Mouse (Mus musculus) midbrain, embryonic 13.5 days (tissue): ENCODE results near the gene Atg16l2. TPM values are rescaled to one million over a fixed set of nuclear protein-coding genes. Genes with fewer than 3 reads are reported as not detected.

Experiments
- ATAC-seq: fragments of 200-750 bp; cut with Nextera tagmentation; 2 replicates; pipeline ENCODE4 v1.8.0; 2017; ENCODE audit warnings: mild to moderate bottlenecking, moderate TSS enrichment, moderate library complexity
- H3K27ac ChIP-seq: fragments of 300-500 bp; sonication (generic); 2 replicates; pipeline ENCODE4 v1.5.1; 2015; ENCODE audit warnings: inconsistent platforms, mild to moderate bottlenecking, moderate library complexity
- H3K27me3 ChIP-seq: fragments of 300-500 bp; sonication (generic); 2 replicates; pipeline ENCODE4 v1.6.1; 2015; ENCODE audit warnings: mild to moderate bottlenecking, inconsistent platforms
- H3K36me3 ChIP-seq: fragments of 300-500 bp; sonication (generic); 2 replicates; pipeline ENCODE4 v1.6.1; 2015; ENCODE audit warnings: mild to moderate bottlenecking, inconsistent platforms
- H3K4me1 ChIP-seq: fragments of 300-500 bp; sonication (generic); replicated peaks from 2 replicates; pipeline ENCODE4 v1.6.1; 2015; ENCODE audit warnings: inconsistent platforms
- H3K4me2 ChIP-seq: fragments of 300-500 bp; sonication (generic); replicated peaks from 2 replicates; pipeline ENCODE4 v1.6.1; 2015; ENCODE audit warnings: moderate library complexity, mild to moderate bottlenecking, inconsistent platforms
- H3K4me3 ChIP-seq: fragments of 300-500 bp; sonication (generic); replicated peaks from 2 replicates; pipeline ENCODE4 v1.5.1; 2015; ENCODE audit warnings: mild to moderate bottlenecking, inconsistent platforms
- H3K9ac ChIP-seq: fragments of 300-500 bp; sonication (generic); replicated peaks from 2 replicates; pipeline ENCODE4 v1.6.1; 2015; ENCODE audit warnings: mild to moderate bottlenecking, inconsistent platforms
- H3K9me3 ChIP-seq: fragments of 300-500 bp; sonication (generic); 2 replicates; pipeline ENCODE4 v1.6.1; 2016; ENCODE audit warnings: mild to moderate bottlenecking, inconsistent platforms
- WGBS: fragments of 180-500 bp; shearing (Covaris S2); methylation state at CpG from one replicate; pipeline ENCODE4 v1.1.7; 2015; 5-methylcytosine and 5-hydroxymethylcytosine counted together
- polyA plus RNA-seq: library from polyadenylated mRNA; unstranded; fragments of >200 nt; fragmentation: Nextera tagmentation; extraction: Ambion mirVana; gene quantifications from 2 replicates; pipeline ENCODE4 v1.2.1, GENCODE M21; 2015

Gene Atg16l2
- polyA plus RNA-seq, 1 experiment from 2014 or later, result 16.8 TPM

DNA sequence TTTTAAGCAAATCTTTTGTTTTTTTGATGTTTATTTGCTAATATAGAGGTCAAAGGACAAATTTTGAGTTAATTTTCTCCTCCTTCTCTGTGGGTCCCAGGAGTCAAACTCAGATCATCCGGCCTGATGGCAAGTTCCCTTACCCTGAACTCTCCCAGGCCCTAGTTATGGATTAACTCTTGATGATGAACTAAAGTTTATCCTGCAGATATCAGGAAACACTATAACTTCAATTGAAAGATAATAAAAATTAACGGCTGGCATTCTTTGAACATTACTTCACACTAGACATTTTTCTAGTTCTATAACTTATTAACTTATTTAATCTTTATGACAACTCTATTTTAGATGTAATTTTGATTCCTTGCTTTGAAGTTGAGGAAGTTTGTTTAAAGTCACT is 52.9 kb downstream of the Atg16l2 start:
- 84% methylated on average over 2 of the region's 2 CpGs for WGBS
- H3K9me3 ChIP-seq, result no peaks in the 10 kb centered on the region
- no peaks in the 10 kb centered on the region for H3K4me1 ChIP-seq
- H3K36me3 ChIP-seq, result peaks cover 23% of the 10 kb centered on the region
- H3K4me2 ChIP-seq, result no peak overlapping the region
- no peak overlapping the region for H3K9ac ChIP-seq
- no peak for ATAC-seq
- no peak overlapping the region for H3K4me3 ChIP-seq
- H3K27ac ChIP-seq, result no peak overlapping the region
- no peaks in the 10 kb centered on the region for H3K27me3 ChIP-seq

DNA sequence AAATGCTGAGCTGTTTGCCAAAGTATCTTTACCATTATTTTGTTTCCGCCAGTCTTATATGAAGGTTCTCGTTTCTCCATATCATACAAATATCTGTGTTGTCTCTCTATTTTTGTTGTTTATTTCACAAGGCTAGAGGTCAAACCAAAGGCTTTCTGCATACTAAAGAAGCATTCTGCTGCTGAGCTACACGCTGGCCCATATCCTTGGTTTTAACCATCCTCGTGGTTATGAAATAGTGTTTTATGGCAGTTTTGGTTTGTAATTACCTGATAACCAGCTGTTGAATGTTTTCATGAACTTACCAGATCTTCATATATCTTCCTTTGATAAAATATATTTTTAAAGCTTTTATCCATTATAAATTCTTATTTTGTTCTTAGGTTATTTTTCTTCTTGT is 53.3 kb downstream of the Atg16l2 start:
- no peak overlapping the region for H3K27ac ChIP-seq
- WGBS, result 93% methylated on average over 4 of the region's 4 CpGs

DNA sequence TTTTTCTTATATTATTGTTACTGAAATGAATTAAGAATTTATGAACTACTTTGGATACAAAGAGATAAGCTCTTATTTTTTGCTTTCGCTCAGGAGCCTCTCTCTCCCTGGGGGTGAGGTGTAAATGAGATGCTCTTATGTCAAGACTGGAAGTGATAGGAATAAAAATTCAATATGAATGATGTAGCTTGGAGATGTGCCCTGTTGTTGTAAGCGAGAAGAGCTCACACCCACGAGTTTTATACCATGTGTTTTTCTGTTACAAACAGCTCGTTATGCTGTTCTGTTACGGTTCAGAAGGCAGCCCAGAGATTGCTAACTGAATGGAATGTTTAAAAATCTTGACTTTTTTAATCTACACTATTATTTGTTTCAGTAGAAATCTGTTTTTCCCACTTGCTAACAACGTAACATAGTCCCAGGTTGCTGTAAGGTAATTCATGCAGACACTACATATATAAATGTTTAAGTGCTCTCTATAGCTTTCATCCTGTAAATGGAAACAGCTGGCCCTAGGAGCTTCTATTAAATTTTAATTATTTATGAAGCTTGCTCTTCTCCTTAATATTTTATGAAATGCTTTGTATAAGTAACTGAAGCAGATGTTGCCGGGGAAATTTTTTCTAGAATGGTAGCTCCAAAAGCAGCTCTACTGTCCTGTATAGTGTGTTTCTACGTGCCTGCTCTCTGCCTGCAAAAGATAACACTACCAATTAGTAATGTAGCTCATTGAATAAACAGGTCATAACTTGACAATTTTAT is 65.2 kb downstream of the Atg16l2 start:
- H3K4me2 ChIP-seq, result no peak overlapping the region; the same call in 1 of the 2 replicates
- 55% methylated on average over 8 of the region's 8 CpGs for WGBS
- no peak overlapping the region for H3K4me3 ChIP-seq
- H3K27ac ChIP-seq, result peak overlapping the region; percentile 74
- H3K36me3 ChIP-seq, result peaks cover 7% of the 10 kb centered on the region
- no peaks in the 10 kb centered on the region for H3K9me3 ChIP-seq
- H3K4me1 ChIP-seq, result peaks cover 20% of the 10 kb centered on the region
- H3K9ac ChIP-seq, result no peak overlapping the region
- no peaks in the 10 kb centered on the region for H3K27me3 ChIP-seq
- peak; percentile 82 for ATAC-seq

More for the DNA sequence above, 53.3 kb downstream of the Atg16l2 start:
- no peak overlapping the region for H3K4me3 ChIP-seq
- no peak overlapping the region for H3K9ac ChIP-seq
- no peak for ATAC-seq
- H3K36me3 ChIP-seq, result peaks cover 21% of the 10 kb centered on the region
- no peaks in the 10 kb centered on the region for H3K9me3 ChIP-seq
- no peaks in the 10 kb centered on the region for H3K27me3 ChIP-seq
- no peaks in the 10 kb centered on the region for H3K4me1 ChIP-seq
- H3K4me2 ChIP-seq, result no peak overlapping the region

DNA sequence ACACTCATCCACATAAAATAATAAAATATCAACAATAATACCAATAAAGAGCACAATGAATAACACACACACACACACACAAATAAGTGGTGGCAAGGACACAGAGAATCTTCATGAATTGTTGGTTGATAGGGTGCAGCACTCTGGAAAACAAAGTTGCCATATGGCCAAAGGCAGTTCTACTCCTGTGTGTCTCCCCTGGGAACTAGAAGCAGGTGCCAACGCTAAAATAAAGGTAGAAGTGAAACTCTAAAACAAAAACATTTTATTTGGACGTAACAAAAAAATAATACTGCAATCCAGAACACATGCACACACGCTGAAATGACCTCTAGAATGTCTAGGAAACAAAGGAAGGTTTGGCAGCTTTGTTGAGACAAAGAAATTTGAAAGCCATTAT is 69.3 kb downstream of the Atg16l2 start:
- H3K27me3 ChIP-seq, result no peaks in the 10 kb centered on the region
- H3K9me3 ChIP-seq, result no peaks in the 10 kb centered on the region
- H3K27ac ChIP-seq, result 0 out of 2 replicates have a peak overlapping the region, but pooled peaks have one; percentile 30
- no peak overlapping the region for H3K4me2 ChIP-seq
- WGBS, result 72% methylated on average over 3 of the region's 3 CpGs
- H3K9ac ChIP-seq, result no peak overlapping the region
- peaks cover 21% of the 10 kb centered on the region for H3K4me1 ChIP-seq
- ATAC-seq, result no peak
- no peak overlapping the region for H3K4me3 ChIP-seq
- H3K36me3 ChIP-seq, result no peaks in the 10 kb centered on the region; the same call in 1 of the 2 replicates

DNA sequence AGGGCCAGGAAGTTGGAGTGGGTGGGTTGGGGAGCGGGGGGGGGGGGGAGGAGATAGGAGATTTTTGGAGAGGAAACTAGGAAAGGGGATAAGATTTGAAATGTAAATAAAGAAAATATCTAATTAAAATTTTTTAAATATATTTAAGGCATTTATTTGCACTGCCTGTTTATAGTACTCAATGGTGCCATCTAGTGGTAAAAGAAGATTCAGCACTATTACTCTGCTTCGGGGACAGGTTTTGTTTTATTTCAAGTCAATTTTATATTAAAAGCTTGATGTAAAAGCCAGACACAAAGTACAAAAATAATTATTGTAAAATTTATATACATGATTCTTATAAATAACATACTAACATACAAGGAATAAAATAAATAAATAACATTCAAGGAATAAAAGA is 70.6 kb downstream of the Atg16l2 start:
- ATAC-seq, result no peak
- WGBS, result 33% methylated on average over 2 of the region's 2 CpGs
- no peak overlapping the region for H3K27ac ChIP-seq

DNA sequence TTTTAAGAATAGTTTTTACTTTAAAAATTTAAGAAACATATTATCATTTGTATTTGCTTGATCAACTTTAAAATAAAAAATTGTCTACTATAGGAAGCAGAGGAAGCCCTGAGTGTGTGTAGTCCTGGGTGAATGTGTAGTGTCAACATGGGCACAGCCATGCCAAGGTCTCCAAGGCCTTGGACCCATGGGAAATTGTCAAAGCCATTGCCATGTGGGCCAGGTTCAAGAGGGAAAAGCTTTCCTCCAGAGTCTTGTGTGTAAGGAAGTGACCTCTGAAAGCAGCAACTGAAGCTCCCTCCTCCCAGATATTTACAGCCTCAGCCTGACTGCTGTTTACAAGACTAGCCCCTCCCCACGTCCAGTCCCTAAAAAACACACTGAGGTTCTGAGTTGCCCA is 72.7 kb downstream of the Atg16l2 start:
- H3K4me2 ChIP-seq, result no peak overlapping the region
- H3K4me3 ChIP-seq, result no peak overlapping the region
- peaks cover 12% of the 10 kb centered on the region for H3K4me1 ChIP-seq
- no peaks in the 10 kb centered on the region; the same call in 1 of the 2 replicates for H3K36me3 ChIP-seq
- no peaks in the 10 kb centered on the region for H3K27me3 ChIP-seq
- H3K27ac ChIP-seq, result no peak overlapping the region
- 67% methylated on average over 1 of the region's 1 CpGs for WGBS
- no peaks in the 10 kb centered on the region for H3K9me3 ChIP-seq
- ATAC-seq, result no peak
- no peak overlapping the region for H3K9ac ChIP-seq

More for the DNA sequence above, 70.6 kb downstream of the Atg16l2 start:
- Histone ChIP-seq H3K4me3 (no peak overlapping the region), H3K36me3 (no peaks in the 10 kb centered on the region; the same call in 1 of the 2 replicates), H3K9ac (no peak overlapping the region), H3K9me3 (no peaks in the 10 kb centered on the region), H3K4me2 (no peak overlapping the region), H3K27me3 (no peaks in the 10 kb centered on the region), H3K4me1 (peaks cover 12% of the 10 kb centered on the region)

DNA sequence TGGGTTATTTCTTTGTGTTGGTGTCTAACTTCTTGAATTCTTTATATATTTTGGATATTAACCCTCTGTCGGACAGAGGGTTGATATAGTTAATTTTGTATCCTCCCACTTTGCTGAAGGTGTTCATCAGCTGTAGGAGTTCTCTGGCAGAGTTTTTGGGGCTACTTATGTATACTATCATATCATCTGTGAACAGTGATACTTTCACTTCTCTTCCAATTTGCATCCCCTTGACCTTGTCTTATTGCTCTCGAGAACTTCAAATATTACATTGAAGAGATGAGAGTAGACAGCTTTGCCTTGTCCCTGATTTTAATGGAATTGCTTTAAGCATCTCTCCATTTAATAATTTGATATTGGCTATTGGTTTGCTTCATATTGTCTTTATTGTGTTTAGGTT is 78.5 kb downstream of the Atg16l2 start:
- no peak overlapping the region for H3K4me2 ChIP-seq
- no peak overlapping the region for H3K27ac ChIP-seq

DNA sequence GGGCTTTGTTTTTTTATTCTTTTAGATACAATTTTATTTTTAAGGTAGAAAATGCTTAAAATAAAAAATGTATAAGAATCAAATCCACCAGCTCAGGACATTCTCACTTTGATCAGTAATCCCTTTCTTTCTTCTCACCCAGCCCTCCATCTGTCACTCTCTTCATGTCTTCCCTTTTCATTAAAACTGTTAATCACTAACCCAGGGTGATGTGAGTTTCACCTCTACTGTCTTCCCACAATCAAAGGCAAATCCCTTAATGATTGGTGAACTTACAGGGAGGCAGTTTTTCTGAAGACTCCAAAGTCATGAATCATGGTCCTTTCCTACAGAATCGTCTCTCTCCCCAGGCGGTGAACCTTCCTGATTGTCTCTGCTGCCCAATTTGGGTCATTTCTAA is 85.3 kb downstream of the Atg16l2 start:
- Histone ChIP-seq H3K4me2 (no peak overlapping the region), H3K36me3 (peaks cover 4% of the 10 kb centered on the region; the same call in 1 of the 2 replicates), H3K4me3 (no peak overlapping the region), H3K27me3 (no peaks in the 10 kb centered on the region), H3K4me1 (no peaks in the 10 kb centered on the region), H3K9ac (no peak overlapping the region), H3K27ac (no peak overlapping the region), H3K9me3 (no peaks in the 10 kb centered on the region)
- 74% methylated on average over 2 of the region's 2 CpGs for WGBS
- ATAC-seq, result no peak

More for the DNA sequence above, 78.5 kb downstream of the Atg16l2 start:
- ATAC-seq, result no peak
- 96% methylated on average over 2 of the region's 2 CpGs for WGBS
- Histone ChIP-seq H3K9ac (no peak overlapping the region), H3K9me3 (no peaks in the 10 kb centered on the region), H3K36me3 (no peaks in the 10 kb centered on the region), H3K27me3 (no peaks in the 10 kb centered on the region), H3K4me3 (no peak overlapping the region), H3K4me1 (no peaks in the 10 kb centered on the region)

DNA sequence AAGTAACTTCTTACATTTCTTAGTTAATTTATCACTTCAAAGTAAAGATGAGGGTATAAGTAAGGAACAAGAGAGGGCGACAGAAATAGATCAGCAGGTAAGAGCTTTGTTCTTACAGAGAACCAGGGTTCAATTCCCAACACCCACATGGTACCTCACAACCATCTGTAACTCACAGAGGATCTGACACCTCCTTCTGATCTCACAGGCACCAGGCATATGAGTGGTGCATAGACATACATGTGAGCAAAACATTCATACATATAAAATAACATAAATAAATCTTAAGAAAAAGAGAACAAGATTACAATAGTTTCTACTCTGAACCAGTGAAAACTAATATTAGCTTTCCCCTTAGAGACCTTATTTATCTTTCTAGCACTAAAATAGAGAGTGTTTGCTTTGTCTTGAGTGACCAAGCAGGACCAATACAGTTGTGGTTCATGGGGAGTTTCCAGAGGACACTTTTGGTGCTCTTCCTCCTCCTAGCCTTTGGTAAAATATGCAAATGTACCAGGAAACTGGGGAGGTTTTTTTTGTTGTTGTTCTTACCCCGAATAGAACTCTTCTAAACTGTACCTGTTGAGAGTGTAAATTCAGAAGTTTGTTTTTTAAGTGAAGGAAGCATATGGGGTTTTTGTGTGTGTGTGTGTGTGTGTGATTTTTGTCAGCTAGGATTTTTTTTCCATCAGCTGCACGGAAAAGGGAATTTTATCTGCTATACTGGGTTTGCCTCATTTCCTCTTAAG is 88.4 kb downstream of the Atg16l2 start:
- no peak for ATAC-seq
- H3K9me3 ChIP-seq, result no peaks in the 10 kb centered on the region
- no peaks in the 10 kb centered on the region for H3K27me3 ChIP-seq
- no peak overlapping the region for H3K4me3 ChIP-seq
- 83% methylated on average over 3 of the region's 3 CpGs for WGBS
- no peaks in the 10 kb centered on the region for H3K4me1 ChIP-seq
- no peak overlapping the region for H3K27ac ChIP-seq
- peaks cover 4% of the 10 kb centered on the region; the same call in 1 of the 2 replicates for H3K36me3 ChIP-seq
- H3K4me2 ChIP-seq, result no peak overlapping the region
- no peak overlapping the region for H3K9ac ChIP-seq

Other genes starting within 250 kb of the Atg16l2 start
- gene Fchsd2, start 209.4 kb downstream of the Atg16l2 start, polyA plus RNA-seq, result 37.5 and 38.2 TPM in 2 replicates
- gene Stard10, start 14.8 kb upstream of the Atg16l2 start, polyA plus RNA-seq, result 4.4 and 6.8 TPM in 2 replicates
- gene Arap1, start 45.8 kb upstream of the Atg16l2 start, polyA plus RNA-seq, result 6.2 and 7.8 TPM in 2 replicates
- not detected in 2 replicates for gene Gm45837, start 108.6 kb upstream of the Atg16l2 start, polyA plus RNA-seq
- gene Pde2a, start 119.4 kb upstream of the Atg16l2 start, polyA plus RNA-seq, result 16.6 and 18.9 TPM in 2 replicates